Mouse (Mus musculus): ENCODE measurements at regions not wholly inside any gene's neighbourhood (a gene's known extent, or its start where the extent isn't known, plus 50 kb on each side); places are given as distances from the start of the nearest gene placed in this dataset.

GRCm38 (mm10) chr11:18715050-18715850, 303.5 kb downstream of the Meis1 start:
- H3K27me3 ChIP-seq, result no peaks in the 10 kb centered on the region
- H3K27ac ChIP-seq, result no peak overlapping the region
- H3K9me3 ChIP-seq (replicated peaks), result no peaks in the 10 kb centered on the region
- H3K36me3 ChIP-seq, result no peaks in the 10 kb centered on the region
- DNase-seq (no peak), ATAC-seq (ENCODE audit: low read depth) (no peak)
- no peak overlapping the region for H3K9ac ChIP-seq
- no peak overlapping the region for H3K4me2 ChIP-seq
- no peak overlapping the region for H3K4me3 ChIP-seq (replicated peaks)
- WGBS (ENCODE audit: insufficient replicate concordance), result 48% methylated on average over 2 of the region's 2 CpGs
- H3K4me1 ChIP-seq (replicated peaks), result no peaks in the 10 kb centered on the region

DNA sequence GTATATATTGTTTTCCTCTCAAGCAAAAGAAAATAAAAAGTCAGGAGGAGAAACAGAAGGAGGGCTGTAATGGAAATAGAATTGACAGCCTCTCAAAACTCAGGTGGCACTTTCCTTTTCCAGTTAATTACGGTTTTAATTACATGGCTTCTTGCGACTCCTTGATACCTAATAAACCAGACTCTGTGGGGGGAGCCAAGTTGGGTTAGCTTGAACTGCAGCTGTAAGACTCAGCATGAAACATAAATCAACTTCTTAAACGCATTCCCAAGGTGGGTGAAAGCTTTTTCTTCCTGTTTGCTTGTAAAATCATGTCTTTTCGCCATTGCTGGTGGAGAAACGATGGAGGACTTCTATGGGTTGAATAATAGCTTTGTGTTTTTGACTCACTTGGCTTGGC, 304.4 kb downstream of the Meis1 start:
- no peak overlapping the region for H3K9ac ChIP-seq
- ATAC-seq (ENCODE audit: low read depth) (no peak), DNase-seq (no peak)
- no peaks in the 10 kb centered on the region for H3K9me3 ChIP-seq (replicated peaks)
- H3K4me1 ChIP-seq (replicated peaks), result no peaks in the 10 kb centered on the region
- no peak overlapping the region for H3K4me2 ChIP-seq
- H3K27me3 ChIP-seq, result no peaks in the 10 kb centered on the region
- H3K27ac ChIP-seq, result no peak overlapping the region
- no peak overlapping the region for H3K4me3 ChIP-seq (replicated peaks)
- WGBS (ENCODE audit: insufficient replicate concordance), result 73% methylated on average over 5 of the region's 5 CpGs
- H3K36me3 ChIP-seq, result no peaks in the 10 kb centered on the region

DNA sequence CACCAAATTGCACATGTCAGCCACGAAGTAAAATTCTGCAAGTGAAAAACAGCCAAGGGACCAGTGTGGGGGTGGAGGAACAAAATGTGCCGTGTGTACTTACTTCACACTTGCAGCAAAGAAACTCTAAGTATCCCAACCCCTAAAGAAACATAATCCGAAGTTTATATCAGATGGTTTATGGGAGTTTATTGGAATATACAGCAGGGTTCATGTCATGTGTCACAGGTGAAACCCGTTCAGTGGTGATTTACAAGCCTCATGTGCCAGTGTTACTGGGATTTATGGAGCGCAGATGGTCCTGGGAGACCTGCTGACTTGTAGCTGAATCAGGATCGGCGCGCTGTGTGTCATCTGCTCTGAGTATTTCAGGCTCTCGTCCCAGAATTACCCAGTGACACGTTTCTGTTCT, 306.1 kb downstream of the Meis1 start:
- Histone ChIP-seq H3K4me1 (replicated peaks) (no peaks in the 10 kb centered on the region), H3K4me2 (no peak overlapping the region), H3K9me3 (replicated peaks) (no peaks in the 10 kb centered on the region), H3K36me3 (no peaks in the 10 kb centered on the region), H3K27me3 (no peaks in the 10 kb centered on the region), H3K4me3 (replicated peaks) (no peak overlapping the region), H3K9ac (no peak overlapping the region), H3K27ac (no peak overlapping the region)
- DNase-seq, result no peak
- ATAC-seq (ENCODE audit: low read depth), result no peak
- WGBS (ENCODE audit: insufficient replicate concordance), result 64% methylated on average over 10 of the region's 10 CpGs

DNA sequence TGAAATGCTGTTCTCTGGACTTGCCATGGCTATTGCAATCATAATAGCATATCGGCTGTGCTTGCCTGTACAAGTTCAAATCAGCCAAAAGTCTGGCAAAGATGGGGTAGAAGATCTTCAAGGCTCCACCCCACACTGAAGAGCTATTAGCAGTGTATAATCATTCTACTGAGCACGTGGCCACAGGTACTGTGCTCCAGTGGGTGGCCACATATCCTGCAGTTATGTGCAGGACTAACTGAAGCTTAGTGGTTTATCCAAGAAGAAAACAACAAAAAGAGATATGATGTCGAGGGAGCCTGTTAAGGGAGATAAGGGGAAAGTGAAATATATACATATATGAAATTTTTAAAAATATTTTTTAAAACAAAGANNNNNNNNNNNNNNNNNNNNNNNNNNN, 309.2 kb downstream of the Meis1 start:
- H3K4me2 ChIP-seq, result no peak overlapping the region
- DNase-seq (no peak), ATAC-seq (ENCODE audit: low read depth) (no peak)
- H3K27me3 ChIP-seq, result no peaks in the 10 kb centered on the region
- H3K4me3 ChIP-seq (replicated peaks), result no peak overlapping the region
- H3K4me1 ChIP-seq (replicated peaks), result no peaks in the 10 kb centered on the region
- H3K27ac ChIP-seq, result no peak overlapping the region
- WGBS (ENCODE audit: insufficient replicate concordance), result 39% methylated on average over 3 of the region's 3 CpGs
- no peak overlapping the region for H3K9ac ChIP-seq
- H3K36me3 ChIP-seq, result no peaks in the 10 kb centered on the region
- no peaks in the 10 kb centered on the region for H3K9me3 ChIP-seq (replicated peaks)

GRCm38 (mm10) chr11:18681593-18681992, 337.2 kb downstream of the Meis1 start:
- Histone ChIP-seq H3K4me2 (no peak overlapping the region), H3K9ac (no peak overlapping the region), H3K4me1 (replicated peaks) (no peaks in the 10 kb centered on the region), H3K36me3 (no peaks in the 10 kb centered on the region), H3K27ac (no peak overlapping the region), H3K4me3 (replicated peaks) (no peak overlapping the region), H3K9me3 (replicated peaks) (no peaks in the 10 kb centered on the region), H3K27me3 (no peaks in the 10 kb centered on the region)
- no peak for DNase-seq
- ATAC-seq (ENCODE audit: low read depth), result no peak
- 28% methylated on average over 6 of the region's 6 CpGs for WGBS (ENCODE audit: insufficient replicate concordance)

GRCm38 (mm10) chr11:18676876-18677275, 341.9 kb downstream of the Meis1 start:
- ATAC-seq (ENCODE audit: low read depth) (no peak), DNase-seq (no peak)
- Histone ChIP-seq H3K4me1 (replicated peaks) (no peaks in the 10 kb centered on the region), H3K27ac (no peak overlapping the region), H3K4me2 (no peak overlapping the region), H3K36me3 (no peaks in the 10 kb centered on the region), H3K27me3 (no peaks in the 10 kb centered on the region), H3K9me3 (replicated peaks) (no peaks in the 10 kb centered on the region), H3K9ac (no peak overlapping the region), H3K4me3 (replicated peaks) (no peak overlapping the region)
- 65% methylated on average over 2 of the region's 2 CpGs for WGBS (ENCODE audit: insufficient replicate concordance)

GRCm38 (mm10) chr11:18670967-18671366, 347.8 kb downstream of the Meis1 start:
- no peak for ATAC-seq (ENCODE audit: low read depth)
- no peak overlapping the region for H3K9ac ChIP-seq
- no peaks in the 10 kb centered on the region for H3K4me1 ChIP-seq (replicated peaks)
- WGBS (ENCODE audit: insufficient replicate concordance), result 66% methylated on average over 2 of the region's 2 CpGs
- no peak overlapping the region for H3K4me2 ChIP-seq
- no peaks in the 10 kb centered on the region for H3K27me3 ChIP-seq
- no peak overlapping the region for H3K27ac ChIP-seq
- DNase-seq, result no peak
- no peaks in the 10 kb centered on the region for H3K36me3 ChIP-seq
- H3K4me3 ChIP-seq (replicated peaks), result no peak overlapping the region
- H3K9me3 ChIP-seq (replicated peaks), result no peaks in the 10 kb centered on the region

DNA sequence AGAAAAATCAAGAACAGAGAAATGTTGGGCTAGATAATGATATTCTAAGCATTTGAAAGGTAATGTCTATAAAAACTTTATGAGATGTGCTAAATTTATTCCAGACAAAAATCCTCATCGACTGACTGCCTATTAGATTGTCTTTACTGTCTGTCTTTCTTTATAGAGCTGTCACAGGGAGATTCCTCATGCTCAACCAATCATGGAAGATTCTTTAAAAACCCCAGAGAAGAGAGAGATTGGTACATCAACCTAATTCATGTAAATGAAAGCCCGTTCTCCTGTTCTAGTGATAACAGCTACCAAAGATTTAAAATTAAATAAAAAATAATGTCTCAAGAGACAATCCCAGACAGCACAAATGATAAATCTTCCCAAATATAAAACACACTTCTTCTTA, 349.5 kb downstream of the Meis1 start:
- Histone ChIP-seq H3K4me2 (no peak overlapping the region), H3K27me3 (no peaks in the 10 kb centered on the region), H3K4me3 (replicated peaks) (no peak overlapping the region), H3K9ac (no peak overlapping the region), H3K36me3 (no peaks in the 10 kb centered on the region), H3K27ac (no peak overlapping the region), H3K4me1 (replicated peaks) (no peaks in the 10 kb centered on the region), H3K9me3 (replicated peaks) (no peaks in the 10 kb centered on the region)
- 51% methylated on average over 2 of the region's 2 CpGs for WGBS (ENCODE audit: insufficient replicate concordance)
- no peak for DNase-seq
- ATAC-seq (ENCODE audit: low read depth), result no peak

DNA sequence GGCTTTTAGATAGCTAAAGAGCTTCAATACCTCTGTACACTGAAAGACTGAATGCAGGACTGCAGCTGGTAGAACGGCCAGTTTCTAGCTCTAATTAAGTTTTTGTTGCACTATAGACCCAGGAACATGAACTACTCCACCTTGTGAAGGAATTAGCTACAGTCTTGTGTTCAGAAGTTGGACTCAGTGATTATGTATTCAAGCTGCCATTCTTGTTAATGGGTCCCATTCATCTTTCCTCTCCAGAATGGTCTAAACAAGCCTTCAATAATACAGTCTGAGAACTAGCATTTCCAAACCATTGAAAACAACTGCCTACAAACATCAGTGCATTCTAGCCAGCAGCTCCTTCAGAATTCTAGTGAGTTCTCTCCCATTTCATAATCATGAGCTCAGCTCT, 362.4 kb downstream of the Meis1 start:
- Histone ChIP-seq H3K4me2 (no peak overlapping the region), H3K9ac (no peak overlapping the region), H3K27me3 (no peaks in the 10 kb centered on the region), H3K27ac (no peak overlapping the region), H3K9me3 (replicated peaks) (no peaks in the 10 kb centered on the region), H3K36me3 (no peaks in the 10 kb centered on the region), H3K4me3 (replicated peaks) (no peak overlapping the region), H3K4me1 (replicated peaks) (no peaks in the 10 kb centered on the region)
- no peak for ATAC-seq (ENCODE audit: low read depth)
- WGBS (ENCODE audit: insufficient replicate concordance), result 50% methylated on average over 1 of the region's 1 CpGs
- DNase-seq, result no peak

GRCm38 (mm10) chr11:18631975-18632773, 386.6 kb downstream of the Meis1 start:
- H3K4me2 ChIP-seq, result no peak overlapping the region
- H3K36me3 ChIP-seq, result no peaks in the 10 kb centered on the region
- WGBS (ENCODE audit: insufficient replicate concordance), result 58% methylated on average over 5 of the region's 5 CpGs
- H3K9me3 ChIP-seq (replicated peaks), result no peaks in the 10 kb centered on the region
- no peak overlapping the region for H3K4me3 ChIP-seq (replicated peaks)
- no peak overlapping the region for H3K9ac ChIP-seq
- ATAC-seq (ENCODE audit: low read depth) (no peak), DNase-seq (no peak)
- no peak overlapping the region for H3K27ac ChIP-seq
- no peaks in the 10 kb centered on the region for H3K4me1 ChIP-seq (replicated peaks)
- no peaks in the 10 kb centered on the region for H3K27me3 ChIP-seq

DNA sequence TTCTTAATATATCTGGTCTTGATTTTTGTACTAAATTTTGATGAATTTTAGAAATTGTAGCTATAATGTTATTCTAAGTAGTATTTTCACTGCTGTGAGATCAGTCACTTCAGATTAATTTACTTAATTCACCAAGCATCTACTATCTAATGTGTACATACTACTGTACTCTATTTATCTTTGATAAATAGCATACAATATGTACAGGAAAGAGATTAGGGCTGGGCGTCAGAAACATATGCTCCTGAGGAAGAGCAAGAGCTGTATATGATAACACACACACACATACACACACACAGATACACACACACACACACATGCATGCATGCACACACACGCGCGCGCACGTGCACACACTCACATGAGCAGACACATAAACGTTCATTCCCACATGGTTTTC, 387.2 kb downstream of the Meis1 start:
- ATAC-seq (ENCODE audit: low read depth) (no peak), DNase-seq (no peak)
- H3K9me3 ChIP-seq (replicated peaks), result no peaks in the 10 kb centered on the region
- WGBS (ENCODE audit: insufficient replicate concordance), result 72% methylated on average over 7 of the region's 7 CpGs
- H3K36me3 ChIP-seq, result no peaks in the 10 kb centered on the region
- H3K27me3 ChIP-seq, result no peaks in the 10 kb centered on the region
- no peak overlapping the region for H3K4me3 ChIP-seq (replicated peaks)
- no peak overlapping the region for H3K4me2 ChIP-seq
- no peak overlapping the region for H3K27ac ChIP-seq
- no peaks in the 10 kb centered on the region for H3K4me1 ChIP-seq (replicated peaks)
- no peak overlapping the region for H3K9ac ChIP-seq

DNA sequence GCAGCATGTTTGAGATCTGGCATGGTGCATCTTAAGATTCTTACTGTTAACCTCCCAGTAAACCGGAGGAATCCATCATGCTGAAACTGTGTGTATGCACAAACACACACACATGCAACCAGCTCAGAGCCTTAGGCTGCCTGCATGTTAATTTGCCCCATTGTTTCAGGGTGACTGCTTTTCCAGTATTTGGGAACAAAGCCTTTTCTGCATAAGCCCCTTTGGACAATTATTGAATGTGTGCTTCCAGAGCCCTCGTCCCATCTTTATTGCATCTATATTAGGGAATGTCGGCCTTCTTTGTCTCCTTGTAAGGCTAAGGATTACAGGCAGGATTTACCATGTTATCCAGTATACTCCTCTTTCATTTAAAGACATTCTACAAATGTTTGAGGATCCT, 397.0 kb downstream of the Meis1 start:
- WGBS (ENCODE audit: insufficient replicate concordance), result 50% methylated on average over 3 of the region's 3 CpGs
- ATAC-seq (ENCODE audit: low read depth), result no peak

More for the DNA sequence above, 397.0 kb downstream of the Meis1 start:
- Histone ChIP-seq H3K36me3 (no peaks in the 10 kb centered on the region), H3K27ac (no peak overlapping the region), H3K9me3 (replicated peaks) (no peaks in the 10 kb centered on the region), H3K27me3 (no peaks in the 10 kb centered on the region), H3K4me2 (no peak overlapping the region), H3K4me1 (replicated peaks) (no peaks in the 10 kb centered on the region), H3K4me3 (replicated peaks) (no peak overlapping the region), H3K9ac (no peak overlapping the region)
- DNase-seq, result no peak

Data from liver, embryonic 13.5 days (tissue).